Mouse (Mus musculus) liver (tissue): Measurements from ENCODE around the gene Adsl.
A peak's percentile ranks its signal among the peaks of the same experiment; 100 is the strongest.

Experiments
- DNase-seq: peaks from one replicate; pipeline ENCODE4 v3.0.0-alpha.2; 2020; ENCODE audit warnings: mixed read lengths

Gene Adsl

DNA sequence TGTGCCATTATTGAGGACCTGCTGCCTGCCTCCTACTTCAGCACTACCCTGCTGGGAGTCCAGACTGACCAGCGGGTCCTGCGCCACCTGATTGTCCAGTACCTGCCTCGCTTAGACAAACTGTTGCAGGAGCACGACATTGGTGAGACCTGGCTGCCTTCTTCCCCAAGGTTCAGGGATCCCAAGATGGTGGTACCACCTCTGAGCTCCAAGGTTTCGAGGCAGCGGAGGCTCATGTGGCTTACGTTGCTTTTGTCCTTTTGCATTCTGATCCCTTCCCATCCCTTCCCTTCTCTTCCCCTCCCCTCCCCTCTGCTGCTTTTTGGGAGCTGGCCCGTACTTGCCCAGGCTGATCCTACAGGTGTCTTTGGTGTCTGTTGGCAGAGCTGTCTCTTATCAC, 59.6 kb downstream of the Adsl start:
- DNase-seq, result no peak

DNA sequence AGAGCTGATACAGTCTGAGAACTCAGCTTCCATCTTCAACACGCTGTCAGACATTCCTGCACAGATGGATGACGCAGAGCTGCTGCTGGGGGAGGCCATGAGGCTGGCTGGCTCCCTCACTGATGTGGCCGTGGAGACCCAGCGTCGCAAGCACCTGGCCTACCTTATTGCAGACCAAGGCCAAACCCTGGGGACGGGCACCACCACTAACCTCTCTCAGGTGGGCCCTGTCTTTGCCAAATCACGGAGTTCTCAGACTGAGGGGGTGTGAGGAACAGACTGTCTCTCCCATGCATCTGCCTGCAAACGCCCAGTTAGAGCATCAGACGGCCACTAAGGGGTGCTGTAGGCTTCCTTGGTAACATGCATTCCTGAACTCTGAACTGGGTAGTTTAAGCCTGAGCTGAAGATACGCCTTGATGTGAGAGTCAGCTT, 60.4 kb downstream of the Adsl start:
- DNase-seq, result peak; percentile 31

DNA sequence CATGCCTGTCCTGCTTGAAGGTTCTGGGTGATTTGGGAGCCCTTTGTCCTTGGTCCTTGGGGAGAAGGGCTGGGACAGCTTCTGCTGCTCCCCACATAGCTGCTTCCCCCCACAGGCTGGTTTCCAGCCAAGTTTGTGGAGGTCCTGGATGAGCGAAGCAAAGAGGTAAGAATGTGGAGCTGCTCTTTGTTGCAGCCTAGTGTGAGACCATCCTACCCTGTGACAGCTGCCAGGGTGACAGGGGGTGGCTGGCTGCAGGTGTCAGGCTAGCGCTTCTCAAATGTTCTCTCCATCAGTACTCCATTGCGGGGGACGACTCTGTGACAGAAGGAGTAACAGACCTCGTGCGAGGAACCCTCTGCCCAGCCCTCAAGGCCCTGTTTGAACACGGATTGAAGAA, 61.8 kb downstream of the Adsl start:
- no peak for DNase-seq

DNA sequence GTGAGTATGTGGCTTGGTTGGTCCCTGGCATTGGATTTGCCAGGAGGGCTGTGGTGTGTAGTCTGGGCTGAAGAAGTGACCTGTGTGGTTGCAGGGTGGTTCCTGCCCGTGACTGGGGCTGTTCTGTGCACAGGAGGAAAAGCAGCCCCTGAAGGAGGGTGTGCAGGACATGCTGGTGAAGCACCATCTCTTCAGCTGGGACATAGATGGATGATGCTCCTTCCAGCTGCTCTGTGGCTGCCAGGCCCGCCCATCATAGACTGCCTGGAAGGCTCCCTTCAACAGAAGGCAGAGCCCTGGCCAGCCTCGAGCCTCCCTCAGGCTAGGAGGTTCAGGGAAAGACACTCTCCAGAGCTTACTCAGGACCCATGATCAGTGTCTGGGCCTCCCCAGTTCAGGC, 63.2 kb downstream of the Adsl start:
- no peak for DNase-seq

DNA sequence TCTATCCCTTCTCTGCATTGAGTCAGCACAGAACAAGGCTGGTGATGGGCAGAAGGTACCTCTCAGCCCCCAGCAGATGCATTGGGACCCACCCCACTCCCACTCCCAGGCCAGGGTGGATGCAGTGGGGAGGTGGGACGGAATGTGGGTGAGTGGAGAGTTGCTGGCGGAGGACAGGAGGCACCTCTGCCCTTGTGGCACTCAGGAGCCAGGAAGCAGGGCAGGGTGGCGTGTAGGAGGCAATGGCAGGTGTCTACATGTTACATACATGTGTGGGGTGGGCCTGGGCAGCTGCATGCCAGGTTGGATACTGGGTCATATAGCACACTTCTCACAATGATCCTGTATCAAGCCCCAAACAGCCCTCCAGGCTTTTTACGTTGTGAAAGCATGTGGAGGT, 64.1 kb downstream of the Adsl start:
- no peak for DNase-seq

DNA sequence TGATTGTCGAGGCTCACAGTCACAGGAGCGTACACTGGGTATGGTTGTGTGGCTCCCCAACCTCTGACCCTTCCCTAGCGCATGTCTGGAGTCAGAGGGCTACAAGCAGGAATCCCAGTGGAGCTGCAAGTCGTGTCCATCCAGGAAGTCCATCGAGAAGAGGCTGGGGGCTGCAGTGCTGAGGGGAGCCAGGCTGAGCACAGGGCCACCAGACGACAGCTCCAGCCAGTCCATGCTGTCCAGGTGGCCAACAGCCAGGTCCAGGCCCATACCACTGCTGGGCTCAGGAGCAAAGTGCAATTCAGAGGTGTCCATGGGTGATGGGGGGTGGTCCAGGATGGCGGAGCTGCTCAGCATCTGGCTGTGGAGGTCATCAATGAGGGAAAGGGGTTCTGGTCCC, 64.9 kb downstream of the Adsl start:
- DNase-seq, result no peak

DNA sequence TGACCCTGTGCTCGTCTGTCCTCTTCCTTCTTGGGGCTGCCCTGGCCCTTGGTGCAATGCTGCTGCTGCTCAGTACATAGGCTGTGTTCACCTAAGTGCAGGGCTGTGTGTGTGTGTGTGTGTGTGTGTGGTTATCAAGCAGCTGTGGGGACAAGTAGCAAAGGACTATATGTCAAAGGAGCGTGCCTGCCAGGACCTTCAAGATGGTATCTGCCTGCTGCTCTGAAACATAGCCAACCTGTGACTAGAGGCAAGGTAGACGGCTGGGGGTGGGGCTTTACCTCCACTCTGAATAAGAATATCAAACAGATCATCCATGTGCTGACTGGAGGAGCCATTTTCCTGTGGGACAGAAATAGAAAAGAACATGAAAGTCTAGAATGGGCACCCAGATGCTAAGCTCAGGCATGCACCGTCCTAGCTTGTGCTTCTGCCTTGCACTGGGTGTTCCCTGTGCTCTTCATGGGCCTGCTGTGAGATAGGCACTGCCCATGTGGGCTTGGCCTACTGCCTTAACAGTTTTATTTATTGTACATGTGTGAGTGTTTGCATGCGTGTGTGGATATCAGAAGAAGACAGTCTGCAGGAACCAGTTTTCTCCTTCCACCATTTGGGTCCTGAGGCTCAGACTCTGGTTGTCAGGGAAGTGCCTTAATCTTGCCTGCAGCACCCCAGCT, 66.9 kb downstream of the Adsl start:
- no peak for DNase-seq

DNA sequence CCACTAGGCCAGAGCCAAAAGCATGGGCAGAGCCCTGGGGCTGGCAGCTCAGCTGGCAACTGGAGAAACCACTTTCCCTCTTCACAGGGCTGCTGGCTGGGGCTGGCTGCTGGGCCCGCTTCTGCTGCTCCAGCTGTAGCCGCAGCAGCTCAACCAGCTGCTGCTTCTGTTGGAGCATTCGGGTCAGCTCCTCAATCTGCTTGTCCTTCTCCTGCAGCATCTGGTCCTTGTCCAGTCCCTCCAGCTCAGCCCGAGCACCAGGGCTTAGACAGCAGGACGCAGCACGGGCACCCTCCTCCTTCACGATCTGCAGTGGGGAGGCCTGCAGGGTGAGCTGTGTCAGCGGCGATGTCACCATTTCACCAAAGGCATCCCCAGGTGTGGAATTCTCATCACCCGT, 68.2 kb downstream of the Adsl start:
- DNase-seq, result no peak

DNA sequence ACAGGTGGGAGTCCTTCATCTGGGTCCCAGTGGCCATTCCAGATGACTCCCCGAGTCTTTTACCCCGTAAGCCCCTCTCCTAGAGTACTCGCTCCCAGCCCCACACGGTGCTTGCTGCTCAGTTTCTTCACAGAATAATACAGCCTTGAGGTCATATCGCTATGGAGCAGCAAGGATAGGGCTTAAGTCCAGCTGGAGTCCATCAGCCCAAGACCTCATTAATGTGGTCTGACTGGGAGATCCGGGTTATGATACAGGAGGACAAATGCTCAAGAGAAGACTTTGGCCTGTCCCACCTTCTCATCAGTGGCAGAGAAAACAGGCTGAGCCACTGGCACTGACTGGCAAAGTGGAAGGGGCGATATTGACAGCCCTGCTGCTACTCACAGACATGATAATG, 69.0 kb downstream of the Adsl start:
- DNase-seq, result no peak
